Mouse (Mus musculus) testis, postnatal 14 days (tissue): Measurements from ENCODE around the gene Ina.
"Not testable (repeated sequence)": the region's sequence is repeated elsewhere in the genome, so short reads cannot be mapped to it uniquely, and the experiment has no call there.

Experiments used
- DNase-seq: peaks from one replicate; pipeline ENCODE4 v3.0.0; 2021; ENCODE audit warnings: low spot score

The Ina gene

DNA sequence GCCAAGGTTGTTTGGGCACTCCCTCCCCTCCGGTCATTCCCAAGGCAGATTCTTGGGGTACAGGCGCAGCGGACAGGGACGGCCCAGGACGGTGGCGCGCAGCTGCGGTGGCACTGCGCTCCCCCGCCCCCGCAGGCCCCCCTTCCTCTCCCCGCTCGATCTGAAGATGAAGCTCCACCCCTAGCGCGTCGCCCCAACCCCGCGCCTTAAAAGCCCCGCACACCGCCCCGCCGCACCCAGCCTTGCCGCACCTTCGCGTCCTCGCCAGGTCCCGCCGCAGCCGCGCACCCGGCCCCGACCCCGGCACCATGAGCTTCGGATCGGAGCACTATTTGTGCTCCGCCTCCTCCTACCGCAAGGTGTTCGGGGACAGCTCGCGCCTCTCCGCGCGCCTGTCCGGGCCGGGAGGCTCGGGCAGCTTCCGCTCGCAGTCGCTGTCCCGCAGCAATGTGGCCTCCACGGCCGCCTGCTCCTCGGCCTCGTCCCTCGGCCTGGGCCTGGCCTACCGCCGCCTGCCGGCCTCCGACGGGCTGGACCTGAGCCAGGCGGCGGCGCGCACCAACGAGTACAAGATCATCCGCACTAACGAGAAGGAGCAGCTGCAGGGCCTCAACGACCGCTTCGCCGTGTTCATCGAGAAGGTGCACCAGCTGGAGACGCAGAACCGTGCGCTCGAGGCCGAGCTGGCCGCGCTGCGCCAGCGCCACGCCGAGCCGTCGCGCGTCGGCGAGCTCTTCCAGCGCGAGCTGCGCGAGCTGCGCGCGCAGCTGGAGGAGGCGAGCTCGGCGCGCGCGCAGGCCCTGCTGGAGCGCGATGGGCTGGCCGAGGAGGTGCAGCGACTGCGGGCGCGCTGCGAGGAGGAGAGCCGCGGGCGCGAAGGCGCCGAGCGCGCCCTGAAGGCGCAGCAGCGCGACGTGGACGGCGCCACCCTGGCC, at the start of gene Ina, which contains the start of gene Nt5c2:
Gene Ina, plus strand, starts transcription at position 252 of the 935 bp plus-strand sequence.
Gene Nt5c2, minus strand, starts transcription at position 707 of the 935 bp plus-strand sequence.
- peak; percentile 55 for DNase-seq

DNA sequence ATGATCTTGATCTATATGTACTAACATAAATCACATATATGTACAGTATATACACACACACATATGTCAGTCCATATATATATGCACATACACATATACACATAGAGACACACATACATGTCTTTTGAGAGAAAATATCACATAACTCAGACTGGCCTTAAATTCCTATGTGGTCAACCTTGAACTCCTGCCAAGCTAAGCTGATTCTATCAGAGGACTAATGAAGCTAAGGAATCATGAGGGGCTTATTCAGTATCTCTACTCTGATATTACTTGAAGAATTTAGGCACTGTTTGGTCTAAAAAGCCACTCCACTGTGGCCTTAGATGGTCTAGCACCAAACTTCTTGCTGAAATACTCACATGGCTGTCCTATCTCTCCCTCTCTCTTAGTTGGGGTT, 49.0 kb upstream of the Ina start:
- DNase-seq: no peak

DNA sequence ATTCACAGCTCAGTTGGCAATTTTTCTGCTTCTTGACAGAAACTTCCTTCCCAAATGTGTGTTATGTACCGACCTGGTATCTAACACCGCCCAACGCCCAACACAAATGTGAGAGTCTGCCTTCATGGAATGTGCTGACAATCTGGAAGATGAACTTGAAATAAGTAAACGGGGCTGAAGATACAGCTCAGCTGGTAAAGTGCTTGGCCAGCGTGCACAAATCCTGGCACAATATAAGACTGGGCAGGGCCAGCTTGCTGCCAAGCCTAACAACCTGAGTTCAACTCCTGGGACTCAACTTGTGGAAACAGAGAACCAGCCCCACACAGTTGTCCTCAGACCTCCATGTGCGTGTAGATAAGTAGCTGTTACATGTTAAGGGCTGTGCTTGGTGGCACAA, 48.2 kb upstream of the Ina start:
- no peak for DNase-seq

DNA sequence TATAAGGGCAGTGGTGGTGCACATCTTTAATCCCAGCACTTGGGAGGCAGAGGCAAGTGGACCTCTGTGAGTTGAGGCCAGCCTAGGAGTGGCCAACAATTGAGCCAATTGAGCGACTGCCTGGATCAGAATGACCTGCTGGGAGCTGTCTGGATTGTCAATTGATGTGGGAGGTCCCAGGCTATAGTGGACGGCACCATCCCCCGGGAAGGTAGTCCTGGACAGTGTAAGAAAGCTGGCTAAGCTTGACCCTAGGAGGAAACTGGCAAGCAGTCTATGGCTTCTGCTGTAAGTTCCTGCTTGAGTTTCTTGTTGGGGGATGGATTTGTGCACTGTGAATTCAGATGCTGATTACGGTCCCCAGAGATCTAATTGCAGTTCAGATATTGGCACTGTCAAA, 46.6 kb upstream of the Ina start:
- no peak for DNase-seq

DNA sequence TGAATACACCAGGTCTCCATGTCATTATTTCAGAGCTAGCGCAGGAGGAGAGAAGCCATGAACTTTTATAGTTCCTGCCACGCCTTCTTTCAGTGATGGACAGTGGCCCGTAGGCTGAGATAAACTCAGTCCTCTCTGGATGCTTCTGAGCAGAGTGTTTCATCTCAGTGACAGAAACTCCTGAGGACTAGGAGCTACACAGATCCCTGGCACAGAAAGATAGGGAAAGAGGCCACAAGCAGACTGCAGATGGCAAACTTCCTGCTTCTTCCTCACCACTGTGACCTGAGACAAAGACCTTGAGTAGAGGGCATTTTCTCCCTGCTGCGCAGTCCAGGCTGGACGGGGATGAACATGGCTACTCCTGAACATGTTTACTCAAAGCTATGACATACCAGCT, 45.7 kb upstream of the Ina start:
- no peak for DNase-seq

DNA sequence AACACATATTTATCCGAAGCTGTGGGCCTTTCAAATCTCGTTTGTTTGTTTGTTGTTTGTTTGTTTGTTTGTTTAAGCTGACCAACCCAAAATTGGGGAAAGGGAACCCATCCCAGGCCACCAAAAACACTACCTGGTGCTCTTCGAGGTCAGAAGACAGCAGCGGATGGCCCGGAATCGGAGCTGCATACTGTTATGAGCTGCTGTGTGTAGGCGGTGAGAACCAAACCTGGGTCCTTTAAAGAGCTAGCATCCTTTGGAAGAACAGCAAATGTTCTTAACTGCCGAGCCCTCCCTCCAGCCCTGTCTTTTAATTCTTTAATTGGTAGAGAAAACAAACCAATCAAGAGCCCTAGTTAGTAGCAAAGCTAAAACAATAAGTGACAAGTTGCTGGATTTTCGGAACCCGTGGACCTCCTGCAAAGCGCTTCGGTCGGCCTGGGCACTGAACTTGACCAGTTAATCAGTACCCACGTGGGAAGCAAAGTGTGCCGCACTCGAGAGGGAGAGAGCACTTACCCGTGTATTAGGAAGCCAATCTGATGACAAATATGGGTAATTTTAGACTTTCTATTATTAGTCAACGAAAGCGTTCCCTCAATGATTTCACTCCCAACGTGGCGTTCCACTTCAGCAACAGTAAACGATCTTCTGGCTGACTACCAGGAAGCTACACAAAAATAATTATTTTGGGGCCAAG, 45.1 kb upstream of the Ina start:
- DNase-seq: no peak

DNA sequence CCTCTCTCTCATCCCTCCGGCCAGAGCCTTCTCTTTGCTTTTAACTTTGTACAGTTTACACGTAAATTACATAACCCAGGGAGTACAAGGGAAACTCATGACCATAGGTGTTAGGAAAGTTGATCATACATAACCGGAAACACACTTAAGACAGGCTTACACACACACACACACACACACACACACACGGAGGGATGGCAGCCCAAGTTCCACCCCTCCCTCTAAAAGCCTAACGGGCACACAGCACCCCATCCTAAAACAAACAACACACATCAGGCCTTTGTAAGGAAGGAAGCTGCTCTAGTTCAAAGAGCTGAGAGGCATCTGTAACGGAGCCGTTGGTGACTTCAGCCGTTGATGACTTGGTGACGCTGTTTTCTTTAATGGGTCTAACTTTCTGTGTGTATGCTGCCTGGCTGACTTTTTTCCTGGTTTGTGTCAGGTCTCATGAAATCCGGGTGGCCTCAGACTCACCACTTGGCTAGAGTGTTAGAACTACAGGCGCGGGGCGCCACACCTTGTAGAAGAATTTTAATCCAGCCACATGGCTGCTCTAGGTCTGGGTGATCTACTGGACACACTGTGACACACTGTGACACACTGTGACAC, 44.3 kb upstream of the Ina start:
- no peak for DNase-seq

DNA sequence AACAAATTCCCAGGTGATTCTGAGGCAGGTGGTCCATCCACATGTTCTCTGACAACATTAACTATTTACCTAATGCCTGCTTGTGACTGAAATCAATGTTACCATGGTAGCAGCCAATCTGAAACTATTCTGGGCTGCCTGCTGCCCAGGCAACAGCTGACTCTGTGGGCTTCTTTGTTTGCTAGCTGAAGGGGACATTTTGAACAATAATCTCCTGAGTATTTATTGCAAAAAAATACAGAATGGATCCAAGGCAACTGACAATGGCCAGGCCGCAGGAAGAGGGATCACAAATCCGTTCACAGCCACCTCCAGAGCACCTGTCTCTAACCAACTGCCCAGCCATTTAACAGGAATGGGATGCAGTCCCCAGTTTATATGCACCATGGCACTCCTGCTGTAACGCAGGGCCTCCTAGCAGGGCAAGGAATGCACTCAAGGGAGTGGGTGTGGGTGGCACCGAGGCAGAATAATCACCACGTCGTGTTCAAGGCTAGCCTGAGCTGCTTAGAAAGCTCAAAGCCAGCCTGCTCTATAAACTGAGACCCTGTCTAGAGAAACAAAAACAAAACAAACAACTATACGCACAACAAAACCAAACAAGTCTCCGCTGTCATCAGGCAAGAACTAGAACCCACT, 43.3 kb upstream of the Ina start:
- no peak for DNase-seq

DNA sequence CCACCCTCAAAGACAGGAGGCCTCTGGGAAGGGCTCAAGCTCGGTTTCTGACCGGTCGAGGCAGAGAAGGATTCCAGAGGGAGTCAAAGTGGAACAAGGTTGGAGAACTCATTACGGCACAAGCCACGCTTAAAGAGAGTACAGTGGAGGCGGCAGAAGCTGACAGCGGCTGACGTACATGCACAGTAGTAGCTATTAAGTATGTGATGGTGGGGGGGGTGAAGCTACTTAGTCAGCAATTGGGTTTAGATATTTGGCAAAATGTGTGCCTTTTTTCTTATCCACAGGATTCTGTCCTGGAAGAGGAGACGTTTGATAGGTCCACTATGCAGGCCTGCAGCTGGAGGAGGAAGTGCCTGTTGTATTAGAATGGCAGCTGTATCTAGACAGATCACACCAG, 42.8 kb upstream of the Ina start:
- DNase-seq: no peak

DNA sequence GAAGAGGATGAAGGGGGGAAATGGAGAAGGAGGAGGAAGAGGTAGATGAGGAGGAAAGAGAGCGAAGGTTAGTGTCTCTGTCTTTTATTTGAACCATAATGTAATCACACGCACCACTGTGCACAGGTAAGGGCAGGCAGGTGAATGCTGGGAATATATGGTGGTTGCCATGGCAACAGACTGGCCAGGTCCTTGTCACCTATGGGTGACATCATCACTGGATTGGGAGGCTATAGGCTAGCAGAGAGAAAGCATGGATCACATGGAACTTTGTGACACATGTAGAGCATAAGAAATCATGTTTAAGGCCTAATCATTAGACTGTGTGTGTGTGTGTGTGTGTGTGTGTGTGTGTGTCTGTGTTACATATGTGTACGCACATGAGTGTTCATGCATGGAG, 42.3 kb upstream of the Ina start:
- DNase-seq: no peak

DNA sequence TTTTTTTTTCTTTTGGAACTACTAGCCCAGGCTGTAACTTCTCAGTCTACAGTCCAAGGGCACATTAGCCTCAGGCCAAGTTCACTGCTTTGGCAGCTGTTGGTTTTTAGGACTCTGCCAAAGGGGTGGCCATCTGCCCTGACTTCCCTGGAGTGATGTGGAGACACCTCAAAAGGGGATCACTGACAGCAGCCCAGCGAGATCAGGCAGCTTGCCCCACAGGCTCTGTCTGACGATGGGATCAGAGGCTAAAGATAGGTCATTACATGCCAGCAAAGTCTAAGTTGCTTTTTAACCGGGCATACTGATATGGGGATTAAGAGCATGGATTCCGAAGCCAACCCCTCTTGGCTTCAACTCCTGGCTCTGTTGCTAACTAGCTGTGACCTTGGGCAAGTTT, 38.9 kb upstream of the Ina start:
- DNase-seq: no peak

DNA sequence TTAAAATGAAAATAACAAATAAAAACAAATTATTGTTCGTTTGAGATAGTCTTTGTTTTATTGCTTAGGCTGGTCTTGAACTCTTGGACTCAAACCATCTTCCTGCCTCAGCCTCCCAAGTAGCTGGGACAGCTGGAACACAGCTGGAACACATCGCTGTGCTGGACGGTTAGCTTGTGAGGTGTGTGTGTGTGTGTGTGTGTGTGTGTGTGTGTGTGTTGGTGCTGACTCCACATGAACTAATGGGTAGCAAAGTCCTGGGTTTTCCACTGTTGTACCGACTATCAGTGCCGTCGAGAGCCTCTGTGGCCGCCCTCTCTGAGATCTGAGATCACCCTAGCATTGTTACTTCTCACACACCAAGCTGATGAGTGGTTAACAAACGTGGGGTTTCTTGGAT, 38.5 kb upstream of the Ina start:
- no peak for DNase-seq

DNA sequence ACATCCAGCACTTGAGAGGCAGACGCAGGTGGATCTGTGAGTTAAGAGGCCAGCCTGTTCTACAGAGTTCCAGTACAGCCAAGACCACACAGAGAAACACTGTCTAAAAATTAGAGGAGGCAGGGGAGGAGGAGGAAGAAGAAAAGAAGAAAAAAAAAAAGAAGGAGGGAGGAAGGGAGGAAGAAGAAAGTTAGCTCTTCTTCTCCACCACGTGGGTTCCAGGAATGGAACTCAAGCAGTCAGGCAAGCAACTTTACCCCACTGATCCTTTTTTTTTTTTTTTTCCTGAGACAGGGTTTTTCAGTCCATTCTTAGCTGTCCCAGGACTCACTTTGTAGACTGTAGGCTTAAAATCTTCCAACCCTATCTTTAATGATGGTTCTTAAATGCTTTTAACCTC, 37.8 kb upstream of the Ina start:
- no peak for DNase-seq

DNA sequence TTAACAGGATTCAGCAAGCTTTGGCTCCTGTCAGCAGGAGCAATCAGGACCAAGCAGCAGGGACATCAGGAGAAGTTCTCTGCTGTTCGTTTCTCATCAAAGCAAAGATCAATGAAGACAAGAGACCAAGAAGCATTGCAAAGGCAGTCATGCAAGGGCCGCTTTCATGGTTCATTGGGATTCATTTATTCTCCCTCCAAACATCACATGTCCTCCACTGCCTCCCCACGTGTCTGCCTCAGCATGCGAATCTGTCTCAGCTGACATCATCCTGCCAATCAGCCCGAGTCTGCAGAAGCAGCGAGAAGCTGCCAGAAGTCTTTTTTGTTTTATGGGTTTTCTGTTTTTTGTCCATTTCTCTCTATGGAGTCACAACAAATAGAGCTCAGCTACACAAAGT, 37.0 kb upstream of the Ina start:
- DNase-seq: no peak

DNA sequence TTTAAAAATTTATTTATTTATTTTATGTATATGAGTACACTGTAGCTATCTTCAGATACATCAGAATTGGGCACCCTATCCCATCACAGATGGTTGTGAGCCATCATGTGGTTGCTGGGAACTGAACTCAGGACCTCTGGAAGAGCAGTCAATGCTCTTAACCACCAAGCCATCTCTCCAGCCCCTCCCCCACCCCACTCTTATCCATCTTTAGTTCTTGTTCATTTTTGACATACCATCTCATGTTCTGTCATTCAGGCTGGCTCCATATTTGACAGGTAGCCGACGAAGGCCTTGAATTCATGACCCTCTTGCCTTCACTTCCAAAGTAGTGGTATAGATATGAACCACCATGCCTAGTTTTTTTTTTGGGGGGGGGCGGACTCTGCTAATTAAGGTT, 36.4 kb upstream of the Ina start:
- not testable (repeated sequence) for DNase-seq

DNA sequence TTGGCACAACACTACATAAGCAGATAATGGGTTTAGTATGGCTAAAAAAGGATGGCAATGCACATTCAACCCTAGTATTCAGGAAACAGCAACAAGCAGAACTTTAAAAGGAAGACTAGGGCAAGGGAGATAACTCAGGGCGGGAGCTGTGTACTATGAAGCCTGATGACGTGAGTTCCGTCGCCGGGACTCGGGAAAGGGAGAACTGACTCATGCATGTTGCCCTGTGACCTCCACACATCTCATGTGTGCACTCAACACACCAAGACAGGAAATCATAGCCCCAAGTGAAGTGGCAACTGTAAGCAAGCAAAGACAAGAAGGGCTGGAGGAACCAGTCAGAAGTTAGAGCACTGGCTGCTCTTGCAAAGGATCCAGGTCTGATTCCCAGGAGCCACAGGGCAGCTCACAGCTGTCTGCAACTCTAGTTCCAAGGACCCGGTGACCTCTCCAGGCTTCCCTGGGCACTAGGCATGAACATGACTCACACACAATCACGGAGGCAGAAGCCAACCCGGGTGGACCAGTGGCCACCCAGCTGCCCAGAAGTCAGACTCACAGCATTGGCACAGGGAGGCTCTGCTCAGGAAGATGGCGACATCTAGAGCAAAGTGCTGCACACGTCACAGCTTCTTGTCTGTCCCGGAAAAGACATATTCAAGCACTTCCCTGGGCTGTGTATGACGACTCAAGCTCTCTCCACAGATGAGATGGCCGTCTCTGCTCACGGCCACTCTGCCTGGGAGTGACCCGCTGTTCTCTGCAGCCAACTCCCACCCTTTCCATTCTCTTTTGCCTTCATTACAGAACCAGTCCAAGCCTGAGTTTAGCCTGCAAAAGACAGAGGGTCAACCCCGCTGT, 35.3 kb upstream of the Ina start:
- DNase-seq: no peak

DNA sequence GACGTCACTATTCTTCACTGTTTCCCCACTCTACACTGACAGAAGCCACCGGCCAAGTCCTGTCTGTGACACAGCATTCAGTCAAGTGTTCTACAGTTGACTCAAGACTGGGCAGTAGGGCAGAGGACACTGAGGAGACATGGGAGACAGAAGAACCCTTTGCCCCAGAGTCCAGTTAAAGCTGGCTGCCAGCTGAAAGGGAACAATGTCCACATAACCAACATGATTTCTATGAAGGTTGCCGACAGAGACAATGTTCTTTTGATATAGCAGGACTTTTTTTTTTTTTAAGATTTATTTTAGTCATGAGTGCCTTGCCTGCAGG, 34.8 kb upstream of the Ina start:
- DNase-seq: no peak

DNA sequence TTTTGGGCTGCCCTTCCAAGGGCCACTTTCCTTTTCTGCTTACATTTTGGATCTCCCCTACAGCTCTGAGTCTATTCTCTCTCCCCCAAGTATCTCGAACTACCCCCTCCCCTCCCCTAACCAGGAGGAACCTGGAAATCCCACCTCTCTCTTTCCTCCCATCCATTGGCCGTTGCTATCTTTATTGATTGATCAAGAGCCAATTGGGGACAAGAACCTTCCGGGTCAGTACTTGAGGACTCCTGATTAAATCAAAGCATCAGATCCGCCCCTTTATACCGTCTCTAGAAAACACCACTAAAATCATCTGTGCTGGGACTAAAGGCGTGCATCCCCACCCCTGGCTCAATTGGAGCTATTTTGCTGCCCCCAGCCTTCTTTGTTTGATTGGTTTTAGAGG, 33.0 kb upstream of the Ina start:
- no peak for DNase-seq

DNA sequence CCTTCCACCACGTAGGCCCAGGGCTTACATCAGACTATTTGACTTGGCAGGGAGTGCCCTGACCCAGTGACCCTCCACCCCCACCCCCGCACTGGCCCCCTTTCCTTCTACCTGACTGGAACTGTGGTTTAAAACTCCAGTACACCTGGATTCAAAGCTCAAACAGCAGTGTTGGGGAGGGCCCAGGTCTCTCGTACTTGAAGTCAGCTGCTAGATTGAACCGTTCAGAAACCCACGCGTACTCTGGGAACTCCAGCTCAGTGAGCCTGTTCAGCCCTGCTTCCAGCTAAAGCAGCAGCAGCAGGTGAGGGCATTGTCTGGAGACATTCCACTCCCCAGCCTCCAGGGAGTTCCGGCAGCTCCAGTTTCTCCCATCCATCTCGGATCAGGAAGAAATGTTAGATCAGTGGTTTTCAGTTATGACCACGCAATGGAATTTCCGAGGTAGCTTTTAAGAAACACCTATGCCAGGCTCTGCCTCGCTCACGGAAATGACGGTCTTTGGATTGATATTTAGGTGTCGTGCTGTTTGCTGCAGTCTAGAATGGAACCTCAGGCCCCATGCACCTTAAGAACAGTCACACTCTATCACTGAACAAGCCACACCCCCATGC, 31.0 kb upstream of the Ina start:
- no peak for DNase-seq

DNA sequence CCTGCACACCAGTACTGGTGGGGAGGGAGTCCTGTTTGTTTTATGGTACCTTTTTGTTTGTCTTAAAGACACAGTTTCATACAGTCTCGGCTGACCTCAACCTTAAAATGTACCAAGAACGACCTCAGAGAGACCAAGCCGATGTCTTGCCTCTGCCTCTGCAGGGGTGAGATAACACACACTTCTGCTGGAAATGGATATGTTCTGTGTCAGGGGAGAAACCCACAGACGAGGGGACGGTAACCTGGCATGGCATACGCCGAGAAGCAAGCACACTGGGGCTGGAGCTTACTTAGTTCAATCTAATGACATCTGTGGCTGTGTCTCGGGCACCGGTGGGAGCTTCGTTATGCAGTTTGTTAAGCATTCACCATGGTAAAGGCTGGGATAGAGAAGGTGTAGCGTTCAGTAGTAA, 30.5 kb upstream of the Ina start:
- no peak for DNase-seq
